Mouse (Mus musculus): ENCODE measurements around the gene Fkbp1b.
"Not testable (repeated sequence)": the region's sequence is repeated elsewhere in the genome, so short reads cannot be mapped to it uniquely, and the experiment has no call there.

The Fkbp1b gene

DNA sequence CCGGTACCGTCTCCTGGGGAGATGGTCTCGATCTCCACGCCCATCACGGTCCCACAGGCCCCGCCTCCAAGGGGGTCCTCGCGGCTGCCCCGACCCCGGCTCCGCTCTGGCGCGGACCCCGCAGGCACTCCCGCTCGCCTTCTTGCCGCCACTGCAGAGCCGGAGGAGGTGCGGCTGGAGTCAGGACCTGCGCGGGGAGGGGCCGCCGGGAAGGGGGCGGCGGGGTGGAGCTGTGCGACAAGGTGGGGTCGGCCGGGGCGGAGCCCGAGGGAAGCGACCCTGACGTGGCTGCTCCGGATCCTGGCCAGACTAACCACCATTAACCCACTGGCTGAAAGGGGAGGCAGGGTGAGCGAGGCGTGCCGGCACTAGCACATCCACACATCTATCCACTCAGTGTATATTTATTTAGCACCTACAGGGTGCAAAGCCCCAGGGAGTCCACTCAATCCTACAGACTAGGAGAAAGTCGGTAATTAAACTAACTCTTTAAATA lies at the start of gene Fkbp1b:
Fkbp1b (minus strand) TSS at position 200 of the 496 bp plus-strand sequence.
- no peak for DNase-seq (ENCODE audit: low read depth)

DNA sequence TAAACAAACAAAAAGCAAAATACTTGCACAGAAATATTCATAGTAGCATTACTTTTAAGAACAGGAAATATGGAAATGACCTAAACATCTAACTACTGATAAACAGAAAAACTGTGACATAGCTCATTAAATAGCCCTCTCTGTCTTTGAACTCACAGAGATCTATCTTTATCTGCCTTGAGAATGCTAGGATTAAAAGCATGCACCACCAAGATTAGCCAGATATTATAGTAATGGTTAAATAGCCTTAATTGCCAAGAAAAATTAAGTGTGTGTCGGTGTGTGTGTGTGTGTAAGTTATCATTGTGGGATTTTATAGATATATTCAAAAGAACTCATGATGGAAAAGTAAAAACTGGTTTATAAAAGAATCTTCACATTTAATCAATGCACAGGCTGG lies 48.5 kb upstream of the Fkbp1b start:
- DNase-seq (ENCODE audit: low read depth) = no peak

- DNase-seq (ENCODE audit: low read depth) = no peak
Observed at GRCm38 (mm10) chr12:4889251-4889650, 47.9 kb upstream of the Fkbp1b start.

DNA sequence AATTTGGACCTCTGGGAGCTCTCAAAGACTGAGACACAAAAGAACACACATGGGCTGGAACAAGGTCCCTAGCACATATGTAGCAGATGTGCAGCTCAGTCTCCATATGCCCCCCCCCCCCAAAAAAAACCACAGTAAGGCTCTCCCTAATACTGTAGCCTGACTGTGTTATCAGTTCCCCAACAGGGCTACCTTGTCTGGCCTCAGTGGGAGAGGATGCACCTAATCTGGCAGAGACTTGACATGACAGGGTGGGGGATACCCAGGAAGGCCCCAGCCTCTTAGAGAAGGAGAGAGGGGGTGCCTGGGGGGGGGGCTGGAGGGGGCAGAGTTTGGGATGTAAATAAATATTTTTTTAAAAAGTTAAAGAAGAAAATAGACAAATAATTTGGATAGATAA lies 47.3 kb upstream of the Fkbp1b start:
- DNase-seq (ENCODE audit: low read depth) = no peak

DNA sequence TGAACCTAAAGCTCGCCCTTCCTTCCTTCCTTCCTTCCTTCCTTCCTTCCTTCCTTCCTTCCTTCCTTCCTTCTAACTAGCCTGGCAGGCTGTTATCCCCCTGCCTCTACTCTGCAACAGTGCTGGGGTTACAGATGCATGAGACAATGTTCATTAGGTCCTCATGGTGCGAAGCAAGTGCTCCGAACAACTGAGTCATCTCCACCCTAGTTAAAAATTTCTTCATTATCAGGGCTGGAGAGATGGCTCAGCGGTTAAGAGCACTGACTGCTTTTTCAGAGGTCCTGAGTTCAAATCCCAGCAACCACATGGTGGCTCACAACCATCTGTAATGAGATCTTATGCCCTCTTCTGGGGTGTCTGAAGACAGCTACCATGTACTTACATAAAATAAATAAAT lies 45.2 kb upstream of the Fkbp1b start:
- DNase-seq (ENCODE audit: low read depth) = not testable (repeated sequence)

GRCm38 (mm10) chr12:4885062-4885461 lies 43.7 kb upstream of the Fkbp1b start:
- DNase-seq (ENCODE audit: low read depth) = no peak

- DNase-seq (ENCODE audit: low read depth) = no peak
Observed at GRCm38 (mm10) chr12:4882086-4882485, 40.7 kb upstream of the Fkbp1b start.

- no peak for DNase-seq (ENCODE audit: low read depth)
Observed at GRCm38 (mm10) chr12:4879048-4879447, 37.7 kb upstream of the Fkbp1b start.

GRCm38 (mm10) chr12:4878296-4878783 lies 36.9 kb upstream of the Fkbp1b start:
- no peak for DNase-seq (ENCODE audit: low read depth)

DNA sequence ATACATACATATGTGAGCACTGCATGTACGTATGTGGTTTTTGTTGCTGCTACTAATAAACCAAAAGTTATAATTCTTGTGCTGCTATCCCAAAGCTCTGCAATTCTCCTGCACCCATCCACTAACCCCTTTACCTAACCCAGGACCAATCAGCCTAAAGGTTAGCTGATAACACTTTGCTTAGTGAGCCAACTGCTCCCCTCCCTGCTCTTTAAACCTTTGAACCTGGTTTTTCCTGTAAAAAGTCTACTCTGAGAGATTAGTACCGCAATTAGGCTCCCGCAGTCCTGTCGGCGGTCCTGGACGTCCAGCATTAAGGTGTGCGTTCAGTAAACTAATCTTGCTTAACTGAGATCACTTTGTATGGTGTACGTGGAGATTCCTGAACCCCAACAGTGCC lies 34.2 kb upstream of the Fkbp1b start:
- DNase-seq (ENCODE audit: low read depth) = no peak

DNA sequence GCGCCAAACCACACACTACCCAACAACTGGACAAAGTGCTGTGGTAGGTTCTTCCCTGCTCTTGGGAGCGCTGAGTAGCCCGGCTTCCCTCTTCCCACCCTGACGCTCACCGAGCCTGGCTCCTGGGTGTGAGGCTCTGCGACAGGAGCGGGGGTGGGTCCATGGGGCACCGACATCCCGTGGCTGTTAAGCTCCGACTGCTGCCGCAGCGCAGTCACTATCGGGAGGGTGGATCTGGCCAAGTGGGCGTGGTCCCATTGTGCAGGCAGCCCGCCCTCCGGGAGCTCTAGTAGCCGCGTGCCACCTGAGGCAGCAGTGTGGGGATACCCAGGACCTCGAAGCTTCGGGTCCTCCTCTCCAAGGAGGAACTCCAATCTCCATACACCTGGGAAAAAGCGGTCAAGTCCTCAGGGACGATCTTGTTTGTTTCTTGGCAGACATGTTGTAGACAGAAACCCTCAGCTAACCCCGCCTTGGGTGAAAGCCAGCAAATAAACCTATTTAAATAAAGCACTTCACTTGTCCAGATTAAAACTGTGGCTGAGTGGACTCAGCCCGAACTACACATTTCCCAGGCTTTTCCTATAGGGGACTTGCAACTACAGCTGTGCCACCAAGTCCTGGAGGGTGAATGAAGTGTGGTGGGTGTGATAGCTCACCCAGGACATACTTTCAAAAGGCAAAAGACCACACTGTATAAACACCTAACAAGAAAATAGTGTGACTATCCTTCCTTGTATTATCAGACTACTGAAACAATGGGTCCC lies 33.0 kb upstream of the Fkbp1b start, which contains the start of gene Mfsd2b:
Mfsd2b (minus strand) TSS at position 199 of the 767 bp plus-strand sequence.
- DNase-seq (ENCODE audit: low read depth) = peak; percentile 67

DNA sequence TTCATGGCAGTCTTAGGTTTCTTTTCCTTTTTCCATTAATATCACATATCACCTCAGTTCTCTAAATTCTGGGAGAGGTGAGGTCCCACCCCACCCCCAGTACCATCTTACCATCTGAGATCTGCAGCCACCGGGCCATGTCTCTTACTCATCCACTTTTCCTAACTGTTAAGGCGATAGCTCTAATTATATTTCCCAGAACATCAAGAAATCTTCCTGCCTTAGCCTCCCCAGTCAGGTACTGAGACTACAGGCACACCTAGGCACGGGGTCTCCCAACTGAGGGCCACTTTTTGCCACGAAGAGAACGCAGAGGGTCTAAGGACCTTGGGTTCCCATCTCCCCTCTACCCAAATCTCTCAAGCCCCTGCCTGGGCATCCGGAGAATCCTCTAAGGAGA lies 32.1 kb upstream of the Fkbp1b start:
- no peak for DNase-seq (ENCODE audit: low read depth)

GRCm38 (mm10) chr12:4872983-4873477 lies 31.6 kb upstream of the Fkbp1b start:
- peak; percentile 45 for DNase-seq (ENCODE audit: low read depth)

- DNase-seq (ENCODE audit: low read depth) = no peak
Observed at GRCm38 (mm10) chr12:4872273-4872672, 30.9 kb upstream of the Fkbp1b start.

- DNase-seq (ENCODE audit: low read depth) = no peak
Observed at GRCm38 (mm10) chr12:4871260-4871659, 29.9 kb upstream of the Fkbp1b start.

- no peak for DNase-seq (ENCODE audit: low read depth)
Observed at GRCm38 (mm10) chr12:4868924-4869323, 27.5 kb upstream of the Fkbp1b start.

- no peak for DNase-seq (ENCODE audit: low read depth)
Observed at GRCm38 (mm10) chr12:4864338-4864690, 22.9 kb upstream of the Fkbp1b start.

DNA sequence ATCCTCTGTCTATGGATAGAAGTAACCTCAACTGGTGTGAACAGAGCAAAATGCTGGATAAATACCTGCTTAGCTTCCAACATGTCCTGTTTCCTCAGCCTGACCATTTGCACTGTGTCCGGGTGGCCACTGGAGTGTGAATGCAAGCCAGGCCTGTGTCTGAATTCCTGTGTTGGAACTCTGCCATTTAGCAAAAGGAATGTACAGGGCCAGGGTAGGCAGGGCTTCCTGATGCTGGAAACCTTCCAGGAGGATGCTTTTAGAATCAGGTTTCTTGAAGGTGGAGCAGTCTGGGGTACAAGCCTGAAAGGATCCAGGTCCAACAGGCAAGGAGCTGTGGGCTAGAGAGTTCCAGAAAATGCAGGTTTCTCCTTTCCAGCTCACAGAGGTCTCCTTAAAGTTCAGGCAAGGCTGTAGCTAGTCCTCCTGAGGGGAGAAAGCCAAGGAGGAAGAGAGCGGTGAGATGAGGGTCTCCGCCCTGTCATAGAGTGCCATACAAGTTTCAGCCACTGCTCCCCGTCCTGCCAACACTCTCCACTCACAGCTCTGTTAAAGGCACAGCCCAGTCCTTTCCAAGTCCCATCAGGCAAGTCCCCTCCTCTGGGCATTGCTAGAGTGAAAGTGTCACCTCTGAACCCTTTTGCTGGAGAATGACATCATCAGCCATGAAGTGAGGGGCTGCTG lies 22.4 kb upstream of the Fkbp1b start:
- DNase-seq (ENCODE audit: low read depth) = no peak

DNA sequence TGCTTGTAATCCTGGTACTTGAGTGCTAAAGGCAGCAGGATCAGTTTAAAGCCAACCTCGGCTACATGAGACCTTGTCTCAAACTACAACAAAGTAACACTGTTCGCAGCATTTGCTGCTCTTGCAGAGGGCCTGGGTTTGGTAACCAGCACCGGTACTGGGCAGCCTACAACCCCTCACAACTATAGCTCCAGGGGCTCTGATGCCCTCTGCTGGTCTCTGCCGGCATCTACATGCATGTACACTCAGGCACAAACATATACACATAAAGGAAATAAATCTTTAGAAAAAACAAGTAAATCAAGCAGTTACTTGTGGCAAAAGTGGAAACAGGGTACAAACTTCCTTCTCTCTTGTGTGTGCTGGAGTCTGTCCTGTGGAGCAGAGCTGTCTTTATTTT lies 21.3 kb upstream of the Fkbp1b start:
- DNase-seq (ENCODE audit: low read depth) = no peak

DNA sequence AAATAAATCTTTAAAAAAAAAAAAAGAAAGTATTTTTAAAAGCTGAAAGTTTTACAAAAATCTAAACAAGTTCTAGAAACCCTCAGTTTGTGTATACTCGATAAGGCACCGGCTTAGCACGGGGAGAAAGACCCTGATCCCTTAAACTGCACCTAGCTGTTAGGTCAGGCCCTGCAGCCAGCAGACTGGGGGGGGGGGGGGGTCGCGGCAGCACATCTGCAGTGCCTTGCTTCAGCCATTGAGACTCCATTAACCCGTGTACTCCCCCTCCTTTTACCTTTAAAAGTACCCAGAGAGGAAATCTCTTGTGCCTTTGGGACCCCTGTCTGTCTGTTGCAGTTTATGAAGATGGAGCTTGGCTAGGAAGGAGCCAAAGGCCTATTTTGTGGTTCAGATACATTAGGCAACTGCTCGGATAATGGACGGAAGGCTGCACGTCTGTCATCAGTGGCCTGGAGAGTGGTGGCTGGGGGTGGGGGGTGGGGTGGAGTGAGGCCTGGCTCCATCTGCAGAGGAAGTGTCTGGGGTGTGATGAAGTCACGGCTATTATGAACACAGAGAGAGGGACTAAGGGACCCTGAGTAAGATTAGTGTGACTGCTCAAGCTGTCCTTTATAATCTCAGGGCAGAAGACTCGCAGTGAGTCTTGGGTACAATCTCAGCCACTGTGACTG lies 18.0 kb upstream of the Fkbp1b start:
- DNase-seq (ENCODE audit: low read depth) = no peak

GRCm38 (mm10) chr12:4856834-4857233 lies 15.4 kb upstream of the Fkbp1b start:
- DNase-seq (ENCODE audit: low read depth) = no peak

- no peak for DNase-seq (ENCODE audit: low read depth)
Observed at GRCm38 (mm10) chr12:4856160-4856559, 14.8 kb upstream of the Fkbp1b start.

GRCm38 (mm10) chr12:4843741-4844140 lies 2.4 kb upstream of the Fkbp1b start:
- no peak for DNase-seq (ENCODE audit: low read depth)
